Mouse (Mus musculus) urinary bladder, postnatal 25 days (tissue): Measurements from ENCODE around the gene Rhd.
"Not testable (repeated sequence)": the region's sequence is repeated elsewhere in the genome, so short reads cannot be mapped to it uniquely, and the experiment has no call there.

Experiments used
- DNase-seq: peaks from one replicate; pipeline ENCODE4 v3.0.0; 2022; ENCODE audit warnings: low spot score

The Rhd gene

DNA sequence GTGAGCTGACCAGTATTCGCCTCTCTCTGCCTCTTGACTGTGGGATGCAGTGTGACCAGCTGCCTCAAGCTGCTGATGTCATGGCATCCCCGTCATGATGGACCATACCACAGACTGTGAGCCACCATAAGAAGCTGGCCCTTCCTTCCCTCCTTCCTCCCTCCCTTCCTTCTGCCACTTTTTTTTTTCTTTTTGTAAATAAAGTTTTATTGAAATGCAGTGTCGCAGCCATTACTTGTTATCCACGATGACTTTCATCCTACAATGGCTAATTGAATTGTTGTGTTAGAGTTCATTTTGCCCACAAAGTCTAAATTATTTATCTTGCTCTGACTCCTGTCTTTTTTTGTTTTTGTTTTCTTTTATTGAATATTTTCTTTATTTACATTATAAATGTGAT, 5.8 kb upstream of the Rhd start:
- no peak for DNase-seq

DNA sequence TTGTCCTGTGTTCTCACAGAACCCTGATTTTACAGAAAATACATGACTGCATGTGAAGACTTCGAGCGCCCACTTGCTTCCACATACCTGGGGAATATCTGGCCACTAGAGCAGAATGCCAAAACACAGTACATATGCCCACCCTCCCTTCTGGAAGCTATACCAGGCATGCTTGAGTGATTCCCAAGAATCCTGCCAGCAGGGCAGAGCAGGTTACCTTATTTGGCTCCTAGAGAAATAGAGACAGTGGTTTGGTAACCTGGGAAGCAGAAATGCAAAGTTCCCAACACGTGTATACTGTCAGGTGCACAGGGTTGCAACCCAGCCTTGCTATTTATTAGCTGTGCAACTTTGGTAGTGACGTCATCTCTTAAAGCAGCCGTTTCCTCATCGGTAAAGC, 2.5 kb upstream of the Rhd start:
- no peak for DNase-seq

DNA sequence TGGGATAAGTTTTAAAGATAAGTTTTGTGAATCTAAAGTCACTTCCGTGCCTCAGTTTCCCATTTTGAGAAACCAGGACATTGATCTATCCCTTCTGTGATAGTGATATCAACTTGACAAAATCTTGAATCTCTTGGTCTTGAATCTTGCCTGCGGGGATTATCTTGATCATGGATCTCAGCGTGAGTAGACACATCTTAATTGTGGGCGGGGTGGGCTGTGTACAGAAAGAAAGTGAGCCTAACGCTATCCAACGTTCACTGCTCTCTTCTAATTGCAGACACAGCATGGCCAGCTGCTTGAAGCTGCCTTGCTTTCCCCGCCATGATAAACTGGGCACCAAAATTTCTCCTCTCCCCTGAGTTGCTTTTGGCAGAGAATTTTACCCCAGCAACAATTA, 1.3 kb upstream of the Rhd start:
- DNase-seq: no peak

DNA sequence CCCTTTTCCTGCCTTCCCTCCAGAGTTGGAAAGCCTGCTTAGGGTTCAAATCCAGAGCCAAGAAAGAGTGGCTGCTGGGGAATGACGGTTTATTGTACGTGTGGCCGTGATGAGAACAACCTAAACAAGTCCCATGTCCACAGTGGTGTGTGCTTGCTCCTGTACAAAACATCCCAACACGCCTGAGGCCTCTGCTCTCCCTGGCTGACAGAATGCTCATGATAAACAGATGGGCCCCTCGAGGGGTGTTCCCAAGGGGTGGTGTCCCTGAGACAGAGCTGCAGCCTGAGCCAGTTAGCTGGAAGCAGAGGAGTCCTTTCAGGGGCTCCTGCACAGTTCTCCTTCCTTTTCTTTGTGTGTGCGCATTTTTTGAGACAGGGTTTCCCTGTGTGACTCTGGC, 1.0 kb downstream of the Rhd start:
- DNase-seq: no peak

DNA sequence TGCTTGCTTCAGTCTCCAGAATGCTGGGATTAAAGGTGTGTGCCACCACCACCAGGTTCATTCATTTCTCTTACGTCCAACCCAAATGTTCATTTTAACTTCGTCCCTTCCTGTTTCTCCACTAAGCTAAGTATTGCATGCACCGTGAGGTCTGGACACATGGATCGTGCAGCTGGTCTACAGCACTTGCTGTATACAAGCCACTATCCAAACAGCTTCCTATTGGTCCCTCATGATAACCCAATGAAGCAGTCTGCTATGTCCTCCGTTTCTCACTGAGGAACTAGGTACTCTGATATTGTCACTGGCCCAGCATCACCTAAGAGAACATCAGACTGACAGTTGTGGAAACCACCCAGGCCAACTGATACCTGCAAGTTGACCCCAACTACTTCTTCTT, 1.5 kb downstream of the Rhd start:
- DNase-seq: no peak

DNA sequence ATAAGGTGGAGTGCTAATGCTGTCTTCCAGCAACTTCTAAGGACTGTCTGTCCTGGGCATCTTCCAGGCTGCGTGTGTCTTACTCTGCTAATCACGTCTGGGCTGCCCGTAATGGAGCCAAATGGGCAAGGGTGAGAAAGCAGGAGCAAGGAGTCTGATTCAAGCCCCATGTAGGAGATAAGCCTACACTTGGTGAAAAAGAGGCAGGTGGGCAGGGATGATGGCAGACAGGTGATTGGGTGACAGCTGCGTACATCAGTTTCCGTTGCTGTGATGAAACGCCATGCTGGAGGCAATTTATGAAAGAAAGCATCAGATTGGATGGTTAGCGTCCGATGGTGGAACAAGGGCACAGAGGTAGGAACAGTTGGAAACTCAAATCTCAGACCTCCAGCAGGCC, 2.9 kb downstream of the Rhd start:
- no peak for DNase-seq

DNA sequence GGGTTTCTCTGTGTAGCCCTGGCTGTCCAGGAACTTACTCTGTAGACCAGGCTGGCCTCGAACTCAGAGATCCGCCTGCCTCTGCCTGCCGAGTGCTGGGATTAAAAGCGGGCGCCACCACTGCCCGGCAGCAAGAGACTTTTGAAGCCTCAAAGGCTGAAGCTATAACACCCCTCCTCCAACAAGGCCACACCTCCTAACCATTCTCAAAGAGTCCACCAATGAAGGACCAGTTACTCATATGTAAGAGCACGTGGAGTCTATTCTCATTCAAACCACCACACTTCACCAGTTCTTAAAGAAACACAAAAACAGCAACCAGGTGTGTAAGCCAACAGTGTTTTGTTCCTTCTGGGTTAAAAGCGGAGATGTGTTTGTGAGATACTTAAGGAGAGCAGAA, 3.3 kb downstream of the Rhd start:
- no peak for DNase-seq

DNA sequence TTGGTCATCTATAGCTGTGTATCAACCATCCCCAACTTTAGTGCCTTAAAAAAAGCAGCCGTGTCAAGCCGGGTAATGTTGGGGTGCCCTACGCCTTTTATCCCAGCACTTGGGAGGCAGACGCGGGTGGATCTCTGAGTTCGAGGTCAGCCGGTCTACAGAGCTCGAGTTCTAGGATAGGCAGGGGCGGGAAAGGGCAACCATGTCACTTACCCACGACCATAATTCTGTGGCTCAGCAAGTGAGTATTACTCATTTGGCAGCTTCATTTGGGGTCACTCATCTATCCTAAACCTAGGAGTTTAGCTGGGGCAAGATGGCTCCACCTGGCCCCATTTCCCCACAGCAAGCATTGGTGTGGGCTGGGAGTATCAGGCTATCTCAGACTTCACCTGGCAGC, 3.7 kb downstream of the Rhd start:
- DNase-seq: no peak

DNA sequence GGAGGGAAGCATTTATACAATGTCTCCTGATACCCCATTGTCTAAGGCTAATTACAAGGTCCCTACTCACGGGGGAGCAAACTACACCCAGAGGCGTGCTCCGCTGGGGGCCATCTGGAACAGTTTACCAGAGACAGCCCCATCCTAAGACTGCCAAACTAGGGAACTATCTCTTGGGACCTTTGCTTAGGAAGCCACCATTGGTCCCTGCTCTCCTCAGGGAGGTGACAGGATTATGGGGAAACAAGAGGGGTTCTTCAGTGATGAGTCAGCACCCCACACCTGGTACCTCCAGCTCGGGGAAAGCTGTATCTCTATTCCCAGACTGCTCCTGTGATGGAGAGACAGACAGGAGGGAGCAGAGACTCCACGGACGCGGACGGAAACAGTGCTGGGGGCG, 4.2 kb downstream of the Rhd start:
- no peak for DNase-seq

DNA sequence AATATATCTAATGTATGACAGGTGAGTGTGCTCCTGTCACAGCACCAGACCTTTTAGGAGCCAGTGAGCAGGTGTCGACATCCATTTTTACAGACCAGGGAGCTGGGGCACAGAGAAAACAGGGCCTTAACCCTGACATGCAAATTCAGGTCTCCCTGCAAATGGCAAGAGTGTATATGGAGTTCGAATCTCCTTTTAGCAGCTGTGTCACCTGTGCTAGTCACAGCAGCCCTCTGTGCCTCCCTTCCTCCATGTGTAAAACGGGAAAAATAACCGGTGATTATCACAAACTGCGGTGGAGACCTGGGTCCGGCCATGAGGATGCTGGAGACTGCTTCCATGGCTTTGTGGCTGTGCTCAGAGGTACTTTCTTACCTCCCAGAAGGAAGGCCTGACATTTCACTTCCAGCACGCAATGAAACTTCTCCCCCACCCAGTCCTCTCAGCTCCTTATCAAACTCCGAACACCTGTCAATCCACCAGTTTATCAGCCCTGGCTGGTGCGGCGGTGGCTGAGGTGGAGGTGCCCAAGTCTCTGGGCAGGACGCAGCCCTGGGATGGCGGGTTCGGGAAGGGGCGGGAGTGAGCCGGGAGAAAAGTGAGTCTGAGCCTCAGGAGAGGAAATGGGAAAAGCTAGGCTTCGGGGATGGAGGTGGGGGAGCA, 4.9 kb downstream of the Rhd start:
- no peak for DNase-seq

DNA sequence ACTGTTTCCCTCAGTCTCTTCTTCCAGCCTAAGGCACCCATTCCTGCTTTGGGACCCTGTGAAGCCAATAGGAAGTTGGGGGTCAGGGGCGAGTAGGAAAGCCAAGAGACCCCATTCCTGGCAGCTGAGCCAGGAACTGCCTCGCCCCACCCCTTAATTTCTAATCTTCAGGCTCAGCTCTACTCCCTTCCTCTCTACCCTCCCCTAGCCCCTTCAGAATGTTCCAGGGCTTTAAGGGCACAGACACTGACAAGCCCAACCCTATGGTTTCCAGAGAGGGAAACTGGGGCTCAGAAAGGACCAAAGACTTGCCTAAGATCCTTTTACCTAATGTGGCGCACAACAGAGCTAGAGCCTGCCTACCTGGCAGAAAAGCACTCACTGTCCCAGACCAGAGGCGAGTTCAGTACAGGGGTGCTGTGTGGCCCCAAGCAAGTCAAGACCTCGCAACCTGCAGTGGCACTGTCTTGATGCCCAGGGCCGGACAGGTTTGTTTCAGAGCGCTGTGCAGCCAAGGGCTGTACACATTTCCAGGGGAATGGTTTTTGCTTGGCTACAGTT, 5.6 kb downstream of the Rhd start:
- no peak for DNase-seq

DNA sequence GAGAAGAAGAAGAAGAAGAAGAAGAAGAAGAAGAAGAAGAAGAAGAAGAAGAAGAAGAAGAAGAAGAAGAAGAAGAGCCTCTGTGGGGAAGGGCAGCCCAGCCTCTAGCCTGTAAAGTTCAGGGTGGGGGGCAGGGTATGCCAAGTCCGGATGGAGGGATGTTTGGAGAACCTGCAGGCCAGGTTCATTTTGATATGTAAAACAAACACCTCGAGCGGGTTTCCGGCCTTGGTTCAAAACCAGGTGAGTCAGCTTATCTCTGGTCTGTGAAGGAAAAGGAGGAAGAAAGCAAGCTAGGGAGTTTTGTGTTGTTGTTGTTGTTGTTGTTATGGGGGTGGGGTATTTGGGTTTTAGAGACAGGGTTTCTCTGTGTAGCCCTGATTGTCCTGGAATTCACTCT, 7.1 kb downstream of the Rhd start:
- no peak for DNase-seq

DNA sequence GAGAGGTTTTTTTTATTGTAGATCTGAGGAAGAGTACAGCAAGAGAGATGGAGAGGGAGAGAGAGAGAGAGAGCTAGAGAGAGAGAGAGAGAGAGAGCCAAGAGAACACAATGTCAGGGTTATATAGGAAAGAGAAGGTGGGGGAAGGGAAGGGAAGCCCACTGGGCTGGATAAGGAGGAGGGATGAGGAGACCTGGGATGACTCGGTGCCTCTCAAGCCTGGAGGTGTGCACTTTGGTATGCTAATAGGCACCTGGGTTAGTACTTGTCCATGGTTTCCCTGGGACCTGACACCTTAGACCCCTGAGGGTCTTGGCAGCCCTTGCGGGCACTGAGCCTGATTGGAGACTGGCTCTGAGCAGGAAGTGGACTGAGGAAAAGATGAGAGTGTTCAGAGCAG, 7.6 kb downstream of the Rhd start:
- no peak for DNase-seq

DNA sequence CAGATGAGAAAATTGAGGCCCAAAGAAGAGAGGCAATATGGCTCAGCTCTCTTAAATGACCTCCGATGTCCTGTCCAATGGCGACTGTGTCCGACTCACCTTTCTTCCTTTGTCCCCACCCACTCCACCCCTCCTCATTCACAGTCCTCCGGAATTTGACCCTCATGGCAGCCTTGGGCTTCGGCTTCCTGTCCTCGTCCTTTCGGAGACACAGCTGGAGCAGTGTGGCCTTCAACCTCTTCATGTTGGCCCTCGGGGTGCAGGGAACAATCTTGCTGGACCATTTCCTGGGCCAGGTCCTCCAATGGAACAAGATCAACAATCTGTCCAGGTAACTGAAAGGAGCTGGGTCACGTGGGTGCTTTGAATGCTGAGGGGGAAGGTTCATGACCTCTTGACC, 11.8 kb downstream of the Rhd start:
- DNase-seq: no peak

DNA sequence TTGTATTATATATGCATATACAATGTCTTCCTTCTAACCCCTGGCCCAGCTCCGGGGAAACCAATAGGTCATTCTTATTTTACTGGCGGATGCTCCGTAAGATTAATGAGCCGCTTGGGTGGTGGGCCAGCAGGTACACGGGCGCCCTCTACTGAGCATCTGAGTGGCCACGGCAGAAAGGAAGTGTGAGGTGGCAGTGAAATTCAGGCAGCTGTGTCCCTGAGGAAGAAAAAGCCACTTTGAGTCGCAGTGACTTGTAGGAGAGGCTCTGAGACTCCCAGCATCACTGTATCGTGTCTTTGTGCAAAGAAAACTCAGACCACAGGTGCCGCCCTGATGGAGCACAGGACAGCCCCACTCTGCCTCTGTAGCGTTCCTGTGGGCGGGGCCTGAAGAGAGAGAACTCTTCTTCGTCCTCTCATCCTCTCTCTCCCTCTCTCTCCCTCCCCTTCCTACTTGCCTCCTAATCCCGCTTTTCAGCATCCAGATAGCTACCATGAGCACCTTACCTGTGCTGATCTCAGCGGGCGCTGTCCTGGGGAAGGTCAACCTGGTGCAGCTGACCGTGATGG, 15.2 kb downstream of the Rhd start:
- peak; percentile 74 for DNase-seq

DNA sequence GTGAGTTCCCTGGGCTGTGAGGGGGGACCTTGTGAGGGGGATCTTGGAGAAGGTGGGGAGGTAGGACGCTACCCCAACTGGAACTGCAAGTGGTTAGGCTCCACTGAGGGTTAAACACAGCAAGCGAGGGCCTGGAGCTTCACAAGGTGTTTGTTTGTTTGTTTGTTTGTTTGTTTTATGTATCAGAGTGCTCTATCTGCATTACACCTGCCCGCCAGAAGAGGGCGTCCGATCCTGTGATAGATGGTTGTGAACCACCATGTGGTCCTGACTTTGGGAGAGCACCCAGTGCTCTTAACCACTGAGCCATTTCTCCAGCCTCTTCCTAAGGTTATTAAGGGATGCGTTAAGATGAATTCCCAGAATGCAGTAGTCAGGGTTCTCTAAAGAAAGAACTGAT, 15.7 kb downstream of the Rhd start:
- no peak for DNase-seq

DNA sequence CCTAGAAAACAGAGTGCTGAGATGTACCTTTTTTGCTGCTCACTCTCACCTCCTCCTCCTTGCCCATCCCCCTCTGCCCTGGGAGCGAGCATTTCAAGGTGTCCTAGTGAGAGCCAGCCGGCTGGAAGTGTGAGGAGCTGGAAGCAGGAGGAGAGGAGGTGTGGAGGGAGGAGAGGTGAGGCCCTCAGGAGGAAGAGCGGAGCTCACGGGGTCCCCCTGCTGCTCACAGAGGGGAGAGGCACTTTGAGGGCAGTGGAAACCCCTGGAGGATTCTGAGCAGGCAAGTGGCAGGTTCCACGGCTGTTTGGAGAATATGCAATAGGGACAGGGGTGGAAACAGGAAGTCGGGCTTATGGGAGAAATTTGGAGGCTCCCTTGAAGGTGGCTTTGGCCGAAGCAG, 18.9 kb downstream of the Rhd start:
- DNase-seq: peak; percentile 35

DNA sequence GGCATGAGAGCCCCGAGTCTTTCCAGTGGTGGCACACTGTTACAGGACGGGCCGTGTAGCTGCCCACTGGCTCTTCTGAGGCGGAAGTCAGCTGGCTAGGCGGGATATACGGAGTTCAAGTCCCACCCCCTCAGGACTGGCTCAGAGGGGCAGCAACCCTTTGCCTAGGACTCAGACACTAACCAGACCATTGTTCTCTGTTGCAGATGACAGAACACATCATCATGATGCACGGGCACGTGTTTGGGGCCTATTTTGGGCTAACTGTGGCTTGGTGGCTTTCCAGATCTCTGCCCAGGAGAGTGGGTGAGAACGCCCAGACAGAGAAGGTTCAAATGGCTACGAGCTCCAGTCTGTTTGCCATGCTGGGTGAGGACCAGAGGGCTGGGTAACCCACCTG, 19.5 kb downstream of the Rhd start:
- no peak for DNase-seq

DNA sequence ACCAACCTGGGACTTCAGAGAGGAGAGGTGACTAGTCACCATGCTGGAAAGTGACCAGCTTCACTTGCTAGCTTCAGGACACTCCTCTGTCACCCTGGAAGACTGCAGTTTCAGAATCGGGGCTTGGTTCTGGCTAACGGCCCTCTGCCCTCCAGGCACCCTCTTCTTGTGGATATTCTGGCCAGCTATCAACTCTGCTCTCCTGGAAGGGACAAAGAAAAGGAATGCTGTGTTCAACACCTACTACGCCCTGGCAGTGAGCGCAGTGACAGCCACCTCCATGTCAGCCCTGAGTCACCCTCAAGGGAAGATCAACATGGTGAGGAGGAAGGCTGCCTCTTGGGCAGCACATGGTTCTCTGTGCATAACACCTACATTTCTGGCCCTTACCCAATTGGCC, 20.0 kb downstream of the Rhd start:
- DNase-seq: no peak

DNA sequence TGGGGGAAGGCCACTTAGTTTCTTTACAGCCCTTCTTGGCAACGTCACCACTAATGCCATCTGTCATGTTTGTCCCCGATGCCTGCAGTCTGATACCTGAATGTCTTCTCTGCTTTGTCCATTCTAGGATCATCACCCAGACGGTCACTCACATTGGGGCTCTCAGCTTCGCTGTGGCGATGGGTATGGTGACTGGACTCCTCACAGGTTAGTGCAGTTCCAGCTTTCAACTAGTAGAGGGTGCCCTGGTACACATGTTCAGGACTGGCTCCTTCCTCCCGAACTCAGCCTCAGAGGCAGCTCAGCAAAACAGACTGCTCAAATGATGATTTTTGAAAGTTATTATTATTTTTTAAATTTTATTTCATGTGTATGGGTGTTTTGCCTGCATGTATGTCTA, 27.8 kb downstream of the Rhd start:
- peak; percentile 22 for DNase-seq

DNA sequence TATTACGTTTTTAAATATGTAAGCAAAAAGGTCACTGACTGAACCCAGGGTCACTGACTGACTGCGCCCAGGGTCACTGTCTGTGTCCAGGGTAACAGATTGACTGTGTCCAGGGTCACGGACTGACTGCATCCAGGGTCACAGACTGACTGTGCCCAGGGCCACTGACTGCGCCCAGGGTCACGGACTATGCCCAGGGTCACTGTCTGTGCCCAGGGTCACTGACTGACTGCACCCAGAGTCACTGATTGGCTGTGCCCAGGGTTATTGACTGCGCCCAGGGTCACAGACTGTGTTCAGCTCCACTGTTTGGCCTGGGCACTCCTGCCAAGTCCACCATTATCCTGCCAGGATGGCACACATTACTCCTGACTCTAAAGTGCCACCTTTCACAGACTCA, 32.9 kb downstream of the Rhd start:
- DNase-seq: no peak

DNA sequence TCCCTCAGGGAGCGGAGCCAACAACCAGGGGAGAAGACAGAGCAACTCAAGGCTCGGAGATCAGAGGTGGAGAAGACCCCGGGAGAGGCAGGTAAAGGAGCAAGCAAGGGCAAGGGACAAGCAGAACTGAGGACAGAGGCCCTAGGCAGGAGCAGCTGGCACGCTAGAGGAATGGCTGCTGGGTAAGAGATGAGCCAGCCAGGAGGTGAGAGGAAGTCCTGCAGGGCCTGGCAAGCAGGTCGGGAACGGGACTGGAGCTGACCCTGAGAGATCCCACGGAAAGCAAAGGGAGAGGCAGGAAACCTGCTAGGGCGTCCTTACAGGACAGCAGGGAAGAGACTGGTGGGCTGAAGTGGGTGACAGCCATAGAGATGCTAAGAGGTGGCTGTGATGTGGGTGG, 36.8 kb downstream of the Rhd start:
- DNase-seq: no peak

DNA sequence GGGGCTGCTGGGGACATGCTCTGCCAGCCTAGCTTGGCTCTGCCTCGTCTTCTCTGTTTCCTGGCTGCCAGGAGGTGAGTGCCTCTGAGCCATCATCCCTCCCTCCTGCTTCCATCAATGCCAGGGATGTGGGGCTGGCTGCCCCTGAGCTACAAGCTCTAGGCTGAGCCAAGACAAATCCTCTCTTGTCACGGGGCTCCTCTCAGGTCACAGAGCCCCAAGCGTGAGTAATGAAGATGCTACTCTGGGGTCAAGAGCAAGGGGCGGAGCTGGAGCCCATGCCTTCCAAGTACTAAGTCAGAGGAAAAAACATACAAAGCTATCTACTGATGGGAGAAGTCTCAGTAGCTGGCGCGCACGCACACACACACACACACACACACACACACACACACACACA, 38.7 kb downstream of the Rhd start:
- no peak for DNase-seq

DNA sequence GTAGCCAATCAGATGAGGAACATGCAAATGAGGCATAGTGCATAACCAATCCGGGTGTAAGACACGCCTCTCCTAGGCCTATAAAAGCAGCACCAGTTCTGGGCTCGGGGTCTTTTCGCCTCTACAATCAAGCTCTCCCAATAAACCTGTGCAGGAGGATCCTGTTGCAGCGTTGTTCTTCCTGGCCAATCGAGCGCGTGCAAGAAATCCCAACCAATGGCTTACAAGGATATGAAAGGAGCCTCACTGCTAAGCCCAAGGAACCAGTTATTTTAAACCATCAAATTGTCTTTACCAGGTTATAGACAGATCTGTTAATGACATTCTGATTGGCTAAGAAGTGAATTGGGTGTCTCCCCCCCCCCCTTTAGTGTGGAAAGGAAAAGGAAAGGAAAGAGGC, 47.1 kb downstream of the Rhd start:
- DNase-seq: not testable (repeated sequence)
